Mouse (Mus musculus) small intestine, adult 2 months (tissue): ENCODE measurements around the gene Erp27. TPM values are rescaled to one million over a fixed set of nuclear protein-coding genes. Genes with fewer than 3 reads are reported as not detected.
"Not testable (repeated sequence)": the region's sequence is repeated elsewhere in the genome, so short reads cannot be mapped to it uniquely, and the experiment has no call there.

Source experiments
- H3K27ac ChIP-seq: fragments of 200-500 bp; 2 replicates; pipeline ENCODE4 v1.5.1; 2012; ENCODE audit warnings: low read depth, low read length, control low read depth, inconsistent platforms; ENCODE audit not compliant: insufficient read depth
- H3K27me3 ChIP-seq: fragments of 200-500 bp; 2 replicates; pipeline ENCODE4 v1.6.1; 2012; ENCODE audit warnings: mild to moderate bottlenecking, moderate library complexity, low read length, inconsistent platforms; ENCODE audit not compliant: control insufficient read depth, insufficient read depth
- H3K36me3 ChIP-seq: fragments of 200-500 bp; 2 replicates; pipeline ENCODE4 v1.6.1; 2012; ENCODE audit warnings: mild to moderate bottlenecking, low read length, control low read depth, inconsistent platforms; ENCODE audit not compliant: control insufficient read depth, insufficient read depth
- H3K4me1 ChIP-seq: fragments of 200-500 bp; 2 replicates; pipeline ENCODE4 v1.6.1; 2012; ENCODE audit warnings: low read length, inconsistent platforms, mixed read lengths; ENCODE audit not compliant: control insufficient read depth, insufficient read depth, insufficient read length
- H3K4me3 ChIP-seq: fragments of 200-500 bp; 2 replicates; pipeline ENCODE4 v1.5.1; 2012; ENCODE audit warnings: low read depth, mild to moderate bottlenecking, control low read depth, inconsistent platforms, low read length, moderate library complexity
- CTCF ChIP-seq: fragments of 200-500 bp; IDR thresholded peaks from 2 replicates; pipeline ENCODE4 v1.5.1; 2012; ENCODE audit warnings: low read depth, mild to moderate bottlenecking, control low read depth, inconsistent platforms, low read length, moderate library complexity, mixed read lengths; ENCODE audit not compliant: insufficient replicate concordance, insufficient read length; ENCODE audit errors: extremely low read depth
- POLR2A ChIP-seq: fragments of 200-500 bp; IDR thresholded peaks from 2 replicates; pipeline ENCODE4 v1.6.1; 2012; ENCODE audit warnings: low read depth, mild to moderate bottlenecking, control low read depth, inconsistent platforms, low read length, moderate library complexity
- WGBS: fragments of 180-500 bp; shearing (Covaris S2); methylation state at CpG from one replicate; pipeline ENCODE4 v1.1.7; 2018; 5-methylcytosine and 5-hydroxymethylcytosine counted together
- polyA plus RNA-seq: library from polyadenylated mRNA; depleted of rRNA; stranded (reverse); fragments of >200 nt; gene quantifications from 2 replicates; pipeline ENCODE4 v1.2.3, GENCODE M21; 2012

Gene Erp27
- polyA plus RNA-seq, 1 experiment, result 0.28 TPM

DNA sequence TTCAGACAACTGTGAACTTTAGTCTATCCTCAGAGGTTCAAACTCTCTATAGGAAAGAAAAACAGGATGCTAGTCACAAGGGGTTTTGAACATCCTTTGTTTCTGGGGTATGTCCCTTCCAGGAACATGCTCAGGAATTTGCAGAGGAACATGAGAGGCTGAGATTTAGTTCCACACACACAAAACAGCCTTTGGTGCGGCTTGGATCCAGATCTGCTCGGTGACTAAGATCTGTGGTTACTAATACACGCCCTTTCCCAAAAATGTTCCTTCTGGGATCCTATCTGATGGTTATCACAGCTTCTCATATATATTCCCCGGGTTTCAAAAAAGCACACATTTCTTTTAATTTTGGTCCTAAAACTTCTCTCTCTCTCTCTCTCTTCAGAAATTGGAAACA, 24.2 kb downstream of the Erp27 start:
- Histone ChIP-seq H3K36me3 (no peaks in the 10 kb centered on the region), H3K27ac (no peak overlapping the region), H3K4me3 (no peak overlapping the region), H3K27me3 (no peaks in the 10 kb centered on the region), H3K4me1 (no peaks in the 10 kb centered on the region)
- 63% methylated on average over 4 of the region's 4 CpGs for WGBS
- TF ChIP-seq POLR2A, result no peak

DNA sequence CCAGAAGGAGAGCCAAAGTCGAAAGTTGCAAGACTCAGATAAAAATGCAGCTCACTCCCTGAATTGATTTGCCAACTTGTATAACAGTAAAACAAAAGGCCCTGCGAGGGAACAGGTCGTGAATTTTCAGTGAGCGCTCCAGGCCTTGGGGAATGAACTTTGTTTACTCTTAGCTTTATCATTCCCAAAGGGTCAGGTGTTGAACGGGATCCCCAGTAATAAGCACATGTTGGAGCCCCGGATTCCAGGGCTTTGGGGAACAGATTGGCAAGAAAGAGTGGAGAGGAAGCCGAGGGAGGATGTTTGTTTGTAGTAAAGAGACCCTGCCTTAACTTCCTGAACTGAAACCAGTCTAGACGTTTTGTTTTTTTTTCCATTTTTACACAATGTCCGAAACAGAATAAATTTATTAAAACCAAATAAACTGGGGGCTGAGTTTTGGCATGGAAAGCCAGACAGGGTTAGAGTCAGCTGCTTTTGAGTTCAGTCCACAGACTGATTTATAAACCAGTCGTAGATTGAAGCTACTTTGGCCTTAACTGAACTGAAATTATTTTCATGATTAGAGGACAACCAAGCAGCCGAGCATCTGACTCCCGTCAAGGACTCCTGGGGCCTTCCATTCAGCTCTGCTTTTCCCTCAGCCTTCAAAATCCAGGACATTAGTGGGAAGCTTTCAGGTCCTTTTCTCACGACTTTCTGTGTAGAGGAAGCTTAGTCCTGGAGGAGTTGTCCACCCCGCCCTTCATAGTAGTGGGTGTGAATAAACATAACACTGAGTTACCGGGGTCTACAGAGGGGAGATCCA, 27.2 kb downstream of the Erp27 start:
- no peaks in the 10 kb centered on the region for H3K4me1 ChIP-seq
- peak overlapping the region; percentile 65 for H3K27ac ChIP-seq
- WGBS, result 36% methylated on average over 15 of the region's 15 CpGs
- no peak overlapping the region for H3K4me3 ChIP-seq
- TF ChIP-seq POLR2A, result no peak
- no peak for TF ChIP-seq CTCF
- no peaks in the 10 kb centered on the region for H3K36me3 ChIP-seq
- H3K27me3 ChIP-seq, result no peaks in the 10 kb centered on the region

DNA sequence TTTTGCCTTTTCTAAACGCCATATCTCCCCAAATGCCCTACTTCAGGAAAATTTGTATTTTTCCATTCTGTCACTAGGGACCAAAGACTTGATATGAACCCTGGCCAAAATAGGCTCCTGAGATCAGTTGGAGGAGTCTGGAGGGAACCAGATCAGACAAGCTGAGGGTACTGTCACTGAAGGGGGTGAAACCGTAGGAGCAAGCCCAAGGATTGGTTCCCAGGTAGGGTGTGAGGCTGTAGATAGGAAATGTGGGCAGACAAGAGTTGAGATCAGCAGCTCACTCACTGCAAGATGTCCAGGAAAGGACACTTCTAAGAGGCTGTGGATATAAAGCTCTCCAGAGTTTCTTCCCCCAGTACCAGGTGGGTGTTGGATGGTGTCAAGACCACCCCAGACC, 30.0 kb downstream of the Erp27 start:
- no peaks in the 10 kb centered on the region for H3K4me1 ChIP-seq
- WGBS, result 77% methylated on average over 2 of the region's 2 CpGs
- no peaks in the 10 kb centered on the region for H3K36me3 ChIP-seq
- H3K27me3 ChIP-seq, result no peaks in the 10 kb centered on the region
- H3K4me3 ChIP-seq, result no peak overlapping the region
- H3K27ac ChIP-seq, result no peak overlapping the region
- TF ChIP-seq CTCF, result no peak
- TF ChIP-seq POLR2A, result no peak

- no peak overlapping the region for H3K27ac ChIP-seq
- WGBS, result 86% methylated on average over 6 of the region's 6 CpGs
- H3K27me3 ChIP-seq, result no peaks in the 10 kb centered on the region
- no peaks in the 10 kb centered on the region for H3K4me1 ChIP-seq
- no peak overlapping the region for H3K4me3 ChIP-seq
- no peaks in the 10 kb centered on the region for H3K36me3 ChIP-seq
- TF ChIP-seq POLR2A, result no peak
- TF ChIP-seq CTCF, result no peak
Observed at GRCm38 (mm10) chr6:136889554-136889953, 32.4 kb downstream of the Erp27 start.

DNA sequence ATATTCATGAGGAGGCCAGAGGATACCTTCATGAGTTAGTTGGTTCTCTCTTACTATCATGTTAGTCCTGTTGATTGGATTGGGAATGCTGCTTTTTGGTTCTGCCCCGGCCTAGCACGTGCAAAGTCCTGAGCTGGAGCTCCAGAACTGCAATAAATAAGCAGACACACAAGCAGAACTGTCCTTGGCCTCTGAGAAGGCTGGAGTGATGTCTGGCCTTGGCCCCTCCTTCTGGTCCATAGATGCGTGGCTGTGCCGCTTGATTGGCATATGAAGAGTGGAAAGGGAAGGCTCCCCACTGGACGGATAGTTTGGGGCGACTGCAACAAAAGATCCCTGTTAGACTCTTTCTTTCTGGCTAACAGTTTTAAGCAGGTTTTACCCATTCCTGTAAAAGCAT, 32.9 kb downstream of the Erp27 start:
- Histone ChIP-seq H3K4me1 (no peaks in the 10 kb centered on the region), H3K27me3 (no peaks in the 10 kb centered on the region), H3K36me3 (no peaks in the 10 kb centered on the region), H3K27ac (no peak overlapping the region), H3K4me3 (no peak overlapping the region)
- 84% methylated on average over 6 of the region's 6 CpGs for WGBS
- TF ChIP-seq CTCF (no peak), POLR2A (no peak)

- Histone ChIP-seq H3K27me3 (no peaks in the 10 kb centered on the region), H3K4me1 (no peaks in the 10 kb centered on the region), H3K4me3 (no peak overlapping the region), H3K36me3 (no peaks in the 10 kb centered on the region), H3K27ac (peak overlapping the region; percentile 13)
- TF ChIP-seq POLR2A (no peak), CTCF (no peak)
- WGBS, result 49% methylated on average over 9 of the region's 9 CpGs
Observed at GRCm38 (mm10) chr6:136887854-136888253, 34.1 kb downstream of the Erp27 start.

GRCm38 (mm10) chr6:136884766-136885165, 37.2 kb downstream of the Erp27 start:
- 29% methylated on average over 1 of the region's 1 CpGs for WGBS
- H3K27ac ChIP-seq, H3K36me3 ChIP-seq, H3K4me1 ChIP-seq, H3K4me3 ChIP-seq, H3K27me3 ChIP-seq: not testable (repeated sequence)
